Mouse (Mus musculus) embryonic facial prominence, embryonic 12.5 days (tissue): Measurements from ENCODE around the gene Nkx2-3. TPM values are rescaled to one million over a fixed set of nuclear protein-coding genes. Genes with fewer than 3 reads are reported as not detected.

Source experiments
- ATAC-seq: fragments of 200-750 bp; cut with Nextera tagmentation; 2 replicates; pipeline ENCODE4 v1.8.0; 2017; ENCODE audit not compliant: insufficient number of reproducible peaks, insufficient read depth, low FRiP score, low TSS enrichment
- H3K27ac ChIP-seq: fragments of 300-500 bp; sonication (generic); 2 replicates; pipeline ENCODE4 v1.5.1; 2016; ENCODE audit warnings: mild to moderate bottlenecking
- H3K27me3 ChIP-seq: fragments of 300-500 bp; sonication (generic); 2 replicates; pipeline ENCODE4 v1.6.1; 2016; ENCODE audit warnings: mild to moderate bottlenecking, moderate library complexity
- H3K36me3 ChIP-seq: fragments of 300-500 bp; sonication (generic); 2 replicates; pipeline ENCODE4 v1.6.1; 2016; ENCODE audit warnings: mild to moderate bottlenecking
- H3K4me1 ChIP-seq: fragments of 300-500 bp; sonication (generic); 2 replicates; pipeline ENCODE4 v1.6.1; 2016
- H3K4me2 ChIP-seq: fragments of 300-500 bp; sonication (generic); replicated peaks from 2 replicates; pipeline ENCODE4 v1.6.1; 2016; ENCODE audit warnings: mild to moderate bottlenecking, moderate library complexity
- H3K4me3 ChIP-seq: fragments of 300-500 bp; sonication (generic); 2 replicates; pipeline ENCODE4 v1.5.1; 2016; ENCODE audit warnings: mild to moderate bottlenecking
- H3K9ac ChIP-seq: fragments of 300-500 bp; sonication (generic); 2 replicates; pipeline ENCODE4 v1.6.1; 2016; ENCODE audit warnings: mild to moderate bottlenecking, moderate library complexity
- H3K9me3 ChIP-seq: fragments of 300-500 bp; sonication (generic); 2 replicates; pipeline ENCODE4 v1.6.1; 2016; ENCODE audit warnings: mild to moderate bottlenecking, moderate library complexity
- WGBS: fragments of 180-500 bp; shearing (Covaris S2); methylation state at CpG from one replicate; pipeline ENCODE4 v1.1.7; 2016; 5-methylcytosine and 5-hydroxymethylcytosine counted together
- polyA plus RNA-seq: library from polyadenylated mRNA; unstranded; fragments of >200 nt; fragmentation: Nextera tagmentation; extraction: Ambion mirVana; gene quantifications from 2 replicates; pipeline ENCODE4 v1.2.1, GENCODE M21; 2016

Nkx2-3 gene
- polyA plus RNA-seq, 1 experiment from 2014 or later, result 3.6 TPM

DNA sequence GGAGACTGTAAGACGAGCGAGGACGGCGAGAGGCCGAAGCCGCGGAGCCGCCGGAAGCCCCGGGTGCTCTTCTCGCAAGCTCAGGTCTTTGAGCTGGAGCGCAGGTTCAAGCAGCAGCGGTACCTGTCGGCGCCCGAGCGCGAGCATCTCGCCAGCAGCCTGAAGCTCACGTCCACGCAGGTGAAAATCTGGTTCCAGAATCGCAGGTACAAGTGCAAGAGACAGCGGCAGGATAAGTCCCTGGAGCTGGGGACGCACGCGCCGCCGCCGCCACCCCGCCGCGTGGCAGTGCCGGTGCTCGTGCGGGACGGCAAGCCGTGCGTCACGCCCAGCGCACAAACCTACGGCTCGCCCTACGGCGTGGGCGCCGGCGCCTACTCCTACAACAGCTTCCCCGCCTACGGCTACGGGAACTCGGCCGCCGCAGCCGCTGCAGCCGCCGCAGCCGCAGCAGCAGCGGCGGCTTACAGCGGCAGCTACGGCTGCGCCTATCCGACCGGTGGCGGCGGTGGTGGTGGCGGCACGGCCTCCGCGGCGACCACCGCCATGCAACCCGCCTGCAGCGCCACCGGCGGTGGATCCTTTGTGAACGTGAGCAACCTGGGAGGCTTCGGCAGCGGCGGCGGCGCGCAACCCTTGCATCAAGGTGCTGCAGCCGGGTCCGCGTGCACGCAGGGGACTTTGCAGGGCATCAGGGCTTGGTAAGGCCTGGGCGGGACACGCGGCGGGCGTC lies 2.4 kb downstream of the Nkx2-3 start:
- Histone ChIP-seq H3K27ac (no peak overlapping the region), H3K4me2 (peak overlapping the region; percentile 54), H3K27me3 (peaks cover 96% of the 10 kb centered on the region), H3K9me3 (no peaks in the 10 kb centered on the region), H3K9ac (peak overlapping the region; percentile 38), H3K36me3 (no peaks in the 10 kb centered on the region), H3K4me1 (peaks cover 16% of the 10 kb centered on the region; the same call in 1 of the 2 replicates), H3K4me3 (peak overlapping the region; percentile 34)
- ATAC-seq, result no peak
- under 1% methylated on average over 68 of the region's 92 CpGs for WGBS

DNA sequence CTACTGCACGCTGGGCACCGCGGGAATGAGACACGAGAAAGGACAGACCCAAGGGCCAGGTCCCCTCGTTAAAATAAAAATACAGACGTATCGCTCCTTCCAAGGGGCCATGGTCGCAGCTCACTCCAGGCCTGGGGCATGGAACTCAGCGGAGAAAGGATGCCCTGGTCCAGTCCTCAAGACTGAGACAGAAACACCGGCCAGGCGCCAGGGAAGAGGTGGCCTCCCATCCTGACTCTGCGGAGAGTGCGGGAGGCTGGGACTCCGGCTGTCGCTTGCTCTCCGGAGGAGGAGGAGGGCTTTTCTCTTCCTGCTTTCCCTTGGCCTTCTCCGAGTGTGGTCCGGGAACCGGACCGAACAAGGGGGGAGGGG lies 2.9 kb downstream of the Nkx2-3 start:
- ATAC-seq, result no peak
- Histone ChIP-seq H3K36me3 (no peaks in the 10 kb centered on the region), H3K4me1 (peaks cover 16% of the 10 kb centered on the region; the same call in 1 of the 2 replicates), H3K9ac (peak overlapping the region; percentile 38; the same call in 1 of the 2 replicates), H3K4me3 (peak overlapping the region; percentile 34), H3K4me2 (peak overlapping the region; percentile 54), H3K27ac (no peak overlapping the region), H3K9me3 (no peaks in the 10 kb centered on the region), H3K27me3 (peaks cover 96% of the 10 kb centered on the region)
- WGBS, result under 1% methylated on average over 20 of the region's 20 CpGs

DNA sequence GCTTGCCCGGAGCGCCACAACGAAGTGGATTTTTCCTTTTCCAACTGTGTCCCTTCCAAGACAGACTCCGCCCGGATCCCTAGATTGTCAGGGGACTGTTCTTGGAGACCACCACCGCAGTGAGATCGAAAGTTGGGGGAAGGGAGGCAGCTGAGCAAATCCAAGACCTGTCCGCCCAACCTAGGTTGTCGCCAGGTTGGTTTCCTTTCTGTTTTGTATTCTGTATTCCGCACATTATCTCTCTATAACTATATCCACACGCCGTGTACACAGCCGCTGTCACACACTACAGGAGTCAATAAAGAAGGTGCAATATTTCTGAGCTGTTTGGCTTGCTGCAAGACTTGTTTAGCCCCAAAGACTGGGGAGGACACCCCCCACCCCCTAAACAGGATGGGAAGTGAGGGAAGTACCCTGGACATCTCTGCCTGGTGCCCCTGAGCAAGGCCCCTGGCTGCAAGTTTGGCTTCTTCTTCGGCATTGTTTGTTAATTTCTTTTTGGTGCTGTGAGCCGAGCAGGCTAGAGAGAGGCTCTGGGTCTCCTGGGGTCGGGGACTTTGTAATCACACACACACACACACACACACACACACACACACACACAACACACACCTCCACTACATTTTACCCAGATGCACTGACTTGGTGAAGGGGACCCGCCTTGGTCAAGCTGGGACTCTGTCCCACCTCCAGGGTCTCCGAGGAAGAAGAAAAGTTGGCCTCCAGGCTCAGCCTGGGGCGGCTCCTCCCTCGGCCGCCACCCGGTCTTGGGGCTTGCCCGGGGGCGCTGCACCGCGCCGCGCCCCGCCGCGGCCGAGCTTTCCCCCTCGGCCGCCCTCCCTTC lies 3.7 kb downstream of the Nkx2-3 start:
- H3K27me3 ChIP-seq, result peaks cover 96% of the 10 kb centered on the region
- no peak overlapping the region for H3K9ac ChIP-seq
- peaks cover 16% of the 10 kb centered on the region; the same call in 1 of the 2 replicates for H3K4me1 ChIP-seq
- peak overlapping the region; percentile 54 for H3K4me2 ChIP-seq
- no peak overlapping the region for H3K27ac ChIP-seq
- WGBS, result under 1% methylated on average over 33 of the region's 34 CpGs
- no peak for ATAC-seq
- H3K36me3 ChIP-seq, result no peaks in the 10 kb centered on the region
- peak overlapping the region; percentile 34 for H3K4me3 ChIP-seq
- H3K9me3 ChIP-seq, result no peaks in the 10 kb centered on the region

DNA sequence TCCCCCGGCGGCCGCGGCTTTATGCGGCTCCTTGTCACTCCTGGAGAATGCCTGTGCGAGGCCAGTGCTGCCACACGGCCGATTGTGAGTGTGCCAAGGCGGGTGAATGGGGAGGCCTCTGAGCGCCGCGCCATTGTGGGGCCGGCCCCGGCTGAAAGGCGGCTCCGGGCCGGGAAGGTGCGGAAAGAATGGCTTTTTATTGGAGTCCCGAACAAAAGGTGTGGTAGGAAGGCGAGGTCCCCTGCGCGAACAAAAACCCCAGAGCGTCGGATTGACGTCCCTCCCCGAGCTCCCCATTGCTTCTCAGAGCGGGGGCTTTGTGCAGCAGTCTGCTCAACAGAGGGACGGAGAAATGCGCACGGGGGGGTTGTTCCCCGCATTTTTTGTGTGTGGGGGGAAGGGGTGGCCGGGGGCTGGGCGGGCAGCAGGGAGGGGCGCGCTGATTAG lies 4.3 kb downstream of the Nkx2-3 start:
- ATAC-seq, result no peak; the same call in 1 of the 2 replicates
- Histone ChIP-seq H3K27me3 (peaks cover 96% of the 10 kb centered on the region), H3K4me1 (peaks cover 16% of the 10 kb centered on the region; the same call in 1 of the 2 replicates), H3K4me3 (peak overlapping the region; percentile 22), H3K9ac (no peak overlapping the region), H3K36me3 (no peaks in the 10 kb centered on the region), H3K27ac (no peak overlapping the region), H3K9me3 (no peaks in the 10 kb centered on the region), H3K4me2 (peak overlapping the region; percentile 37)
- under 1% methylated on average over 34 of the region's 35 CpGs for WGBS

DNA sequence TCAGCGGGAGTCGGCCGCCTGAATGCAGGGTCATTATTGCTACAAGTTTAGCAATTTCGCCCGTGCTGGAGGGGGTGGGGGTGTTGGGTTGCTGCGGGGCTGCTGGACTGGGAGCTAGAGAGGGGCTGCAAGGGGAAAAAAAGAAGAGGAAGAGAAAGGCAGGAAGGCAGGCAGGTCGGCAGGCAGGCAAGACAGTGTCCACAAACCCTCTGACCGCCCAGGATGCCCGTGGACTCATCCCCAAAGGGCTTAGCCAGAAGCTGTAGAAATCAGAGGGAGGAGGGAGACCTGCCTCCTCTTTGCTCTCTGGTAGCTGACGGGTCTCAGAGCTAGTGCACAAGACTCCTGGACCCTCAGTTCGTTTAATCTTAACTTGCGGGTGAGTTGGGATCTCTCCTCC lies 4.8 kb downstream of the Nkx2-3 start:
- H3K27ac ChIP-seq, result no peak overlapping the region
- no peak for ATAC-seq
- H3K27me3 ChIP-seq, result peaks cover 96% of the 10 kb centered on the region
- under 1% methylated on average over 11 of the region's 12 CpGs for WGBS
- H3K9ac ChIP-seq, result no peak overlapping the region
- peak overlapping the region; percentile 22; the same call in 1 of the 2 replicates for H3K4me3 ChIP-seq
- no peaks in the 10 kb centered on the region for H3K9me3 ChIP-seq
- peak overlapping the region; percentile 37 for H3K4me2 ChIP-seq
- H3K4me1 ChIP-seq, result peaks cover 15% of the 10 kb centered on the region; the same call in 1 of the 2 replicates
- no peaks in the 10 kb centered on the region for H3K36me3 ChIP-seq

DNA sequence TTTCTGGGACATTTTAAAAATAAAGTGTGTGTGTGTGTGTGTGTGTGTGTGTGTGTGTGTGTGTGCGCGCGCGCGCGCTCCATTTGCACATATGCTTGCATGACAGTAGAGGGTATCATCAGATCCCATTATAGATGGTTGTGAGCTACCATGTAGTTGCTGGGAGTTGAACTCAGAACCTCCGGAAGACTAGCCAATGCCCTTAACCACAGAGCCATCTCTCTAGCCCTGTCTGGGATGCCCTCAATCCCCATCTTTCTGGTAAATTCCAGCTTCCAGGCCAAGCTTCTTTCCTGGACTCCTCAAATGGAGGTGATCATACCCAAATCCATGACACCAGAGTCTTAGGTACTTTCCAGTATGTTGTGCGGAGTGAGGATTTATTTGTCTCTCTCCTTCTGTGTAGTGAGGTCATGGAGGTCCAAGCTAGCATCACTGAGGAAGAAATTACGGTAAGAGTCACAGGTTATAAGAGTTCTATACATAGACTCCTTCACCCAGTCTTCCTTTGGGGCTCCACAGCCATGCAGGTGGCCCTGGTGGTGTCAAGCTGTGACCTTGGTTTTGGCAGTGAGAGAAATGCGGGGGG lies 5.7 kb downstream of the Nkx2-3 start:
- 47% methylated on average over 10 of the region's 10 CpGs for WGBS
- no peak for ATAC-seq
- no peaks in the 10 kb centered on the region for H3K9me3 ChIP-seq
- H3K36me3 ChIP-seq, result no peaks in the 10 kb centered on the region
- no peak overlapping the region for H3K4me2 ChIP-seq
- H3K4me3 ChIP-seq, result no peak overlapping the region
- peaks cover 94% of the 10 kb centered on the region for H3K27me3 ChIP-seq
- H3K4me1 ChIP-seq, result peaks cover 9% of the 10 kb centered on the region; the same call in 1 of the 2 replicates
- H3K9ac ChIP-seq, result no peak overlapping the region
- H3K27ac ChIP-seq, result no peak overlapping the region

DNA sequence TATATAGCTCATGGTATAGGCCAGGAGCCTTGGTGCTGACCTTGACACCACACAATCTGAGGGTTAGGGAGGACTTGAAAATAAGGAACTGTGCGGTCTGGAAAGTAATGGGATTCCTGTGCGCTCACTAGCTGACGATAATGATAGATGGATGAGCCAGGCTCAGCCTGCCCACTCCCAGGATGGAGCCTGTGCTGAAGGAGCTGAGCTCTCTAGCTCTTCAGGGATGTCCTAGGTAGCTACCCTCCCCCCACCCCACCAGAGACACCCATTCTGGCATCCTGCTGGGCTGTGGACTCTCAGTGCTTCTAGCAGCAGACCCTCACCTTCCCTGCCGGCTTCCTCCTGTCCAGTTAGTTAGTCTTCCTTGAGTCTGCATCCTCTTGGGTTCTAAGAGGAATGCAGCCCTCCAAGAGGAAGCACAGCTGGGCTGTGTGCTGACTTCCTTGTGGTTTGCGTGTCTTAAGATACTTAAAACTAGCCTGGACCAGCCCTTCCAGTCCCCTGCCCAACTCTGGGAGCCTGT lies 6.4 kb downstream of the Nkx2-3 start:
- H3K4me3 ChIP-seq, result no peak overlapping the region
- H3K27me3 ChIP-seq, result peaks cover 95% of the 10 kb centered on the region
- no peak overlapping the region for H3K4me2 ChIP-seq
- no peaks in the 10 kb centered on the region for H3K36me3 ChIP-seq
- H3K27ac ChIP-seq, result no peak overlapping the region
- no peak overlapping the region for H3K9ac ChIP-seq
- no peak for ATAC-seq
- WGBS, result 3% methylated on average over 5 of the region's 5 CpGs
- no peaks in the 10 kb centered on the region for H3K9me3 ChIP-seq
- H3K4me1 ChIP-seq, result peaks cover 9% of the 10 kb centered on the region; the same call in 1 of the 2 replicates

DNA sequence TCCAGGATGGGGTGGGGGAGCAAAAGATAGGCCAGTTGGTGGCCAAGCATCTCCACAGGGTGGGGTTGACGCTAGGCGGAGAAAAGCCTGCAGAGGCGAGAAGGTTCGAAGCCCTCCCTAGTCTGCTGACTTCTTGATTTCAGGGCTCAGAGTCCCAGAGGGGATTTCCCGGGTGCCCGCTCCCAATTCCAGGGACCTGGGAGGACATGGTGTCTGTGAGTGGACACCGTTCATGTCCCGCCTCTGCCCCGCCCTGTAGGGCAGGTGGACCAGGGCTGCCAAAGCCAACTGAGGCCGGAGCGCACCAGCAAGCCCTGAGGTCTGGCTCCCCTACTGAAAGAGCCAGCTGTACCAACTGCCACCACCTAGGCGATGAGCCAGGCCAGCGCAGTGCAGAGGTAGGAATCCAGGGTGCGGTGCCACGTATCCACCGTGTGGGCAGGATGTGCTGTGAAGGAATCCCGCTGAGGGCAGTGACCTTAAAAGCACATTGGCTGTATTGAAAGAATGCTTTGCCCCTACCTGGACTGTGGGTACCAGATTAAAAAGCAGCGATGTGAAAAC lies 7.9 kb downstream of the Nkx2-3 start:
- ATAC-seq, result no peak
- Histone ChIP-seq H3K4me1 (peaks cover 3% of the 10 kb centered on the region; the same call in 1 of the 2 replicates), H3K4me3 (no peak overlapping the region), H3K27ac (no peak overlapping the region), H3K9ac (no peak overlapping the region), H3K36me3 (no peaks in the 10 kb centered on the region), H3K27me3 (peaks cover 95% of the 10 kb centered on the region), H3K9me3 (no peaks in the 10 kb centered on the region), H3K4me2 (no peak overlapping the region)
- WGBS, result 5% methylated on average over 18 of the region's 18 CpGs

DNA sequence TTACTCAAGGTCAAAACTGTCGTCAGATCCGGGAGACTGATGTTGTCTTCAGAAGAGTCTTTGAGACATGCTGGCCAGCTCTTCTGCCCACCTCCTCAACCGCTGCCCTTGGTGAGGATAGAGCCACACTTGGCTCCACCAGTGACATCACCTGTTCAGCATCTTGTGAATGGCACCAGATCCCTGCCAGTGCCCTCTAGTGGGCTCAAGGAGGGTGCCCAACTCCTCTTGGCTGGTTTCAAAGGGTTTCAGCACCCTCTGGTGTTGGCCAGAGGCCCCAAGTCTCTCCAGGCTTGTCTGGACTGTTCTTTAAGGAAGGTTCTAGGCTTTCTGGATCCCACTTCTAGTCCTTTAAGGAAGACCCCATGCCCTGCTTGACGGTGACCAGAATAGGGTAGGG lies 11.8 kb downstream of the Nkx2-3 start:
- peaks cover 57% of the 10 kb centered on the region for H3K27me3 ChIP-seq
- WGBS, result 37% methylated on average over 4 of the region's 4 CpGs
- no peaks in the 10 kb centered on the region for H3K9me3 ChIP-seq
- no peak overlapping the region for H3K4me2 ChIP-seq
- no peak overlapping the region for H3K4me3 ChIP-seq
- no peak overlapping the region for H3K9ac ChIP-seq
- no peak for ATAC-seq
- H3K27ac ChIP-seq, result no peak overlapping the region
- H3K4me1 ChIP-seq, result no peaks in the 10 kb centered on the region
- no peaks in the 10 kb centered on the region for H3K36me3 ChIP-seq

DNA sequence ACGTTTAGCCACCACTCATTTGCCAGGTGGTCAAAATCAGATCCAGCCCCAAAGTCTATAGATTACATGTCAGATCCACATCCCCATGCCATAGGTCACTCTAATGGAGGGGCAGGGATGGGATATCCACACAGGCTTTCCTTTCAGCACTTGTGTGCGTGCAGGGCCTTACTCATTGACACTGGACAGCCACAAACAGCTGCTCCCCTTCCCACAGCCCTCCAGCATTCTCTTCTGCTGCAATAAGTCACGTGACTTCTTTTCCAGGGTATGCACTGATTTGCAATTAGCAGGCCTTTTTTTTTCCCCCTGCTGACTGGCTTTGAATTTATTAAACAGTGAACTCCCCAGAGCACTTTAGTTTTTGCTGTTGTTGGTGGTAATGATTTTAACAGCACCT lies 14.0 kb downstream of the Nkx2-3 start:
- no peak overlapping the region for H3K4me3 ChIP-seq
- H3K27ac ChIP-seq, result no peak overlapping the region
- no peaks in the 10 kb centered on the region for H3K36me3 ChIP-seq
- no peaks in the 10 kb centered on the region for H3K4me1 ChIP-seq
- 38% methylated on average over 3 of the region's 3 CpGs for WGBS
- no peak; the same call in 1 of the 2 replicates for ATAC-seq
- peaks cover 37% of the 10 kb centered on the region for H3K27me3 ChIP-seq
- H3K9ac ChIP-seq, result no peak overlapping the region
- no peaks in the 10 kb centered on the region for H3K9me3 ChIP-seq
- H3K4me2 ChIP-seq, result no peak overlapping the region

DNA sequence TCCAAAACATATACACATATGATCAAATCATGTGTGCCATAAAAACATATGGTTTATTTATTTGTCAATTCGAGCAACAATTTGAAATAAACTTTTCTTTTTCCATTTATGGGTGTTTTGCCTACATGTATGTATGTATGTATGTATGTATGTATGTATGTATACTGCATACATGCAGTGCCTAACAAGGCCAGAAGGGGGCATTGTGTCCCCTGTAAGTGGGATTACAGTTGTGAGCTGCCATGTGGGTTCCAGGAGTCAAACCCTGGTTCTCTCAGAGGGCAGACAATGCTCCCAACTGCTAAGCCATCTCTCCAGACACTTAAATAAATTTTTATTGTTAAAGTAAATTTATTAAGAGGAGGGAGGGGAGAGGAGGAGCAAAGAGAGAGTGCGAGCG lies 15.2 kb downstream of the Nkx2-3 start:
- Histone ChIP-seq H3K4me3 (no peak overlapping the region), H3K9ac (no peak overlapping the region), H3K4me1 (no peaks in the 10 kb centered on the region), H3K4me2 (no peak overlapping the region), H3K27ac (no peak overlapping the region), H3K27me3 (peaks cover 26% of the 10 kb centered on the region), H3K9me3 (no peaks in the 10 kb centered on the region), H3K36me3 (no peaks in the 10 kb centered on the region)
- no peak for ATAC-seq
- 85% methylated on average over 3 of the region's 3 CpGs for WGBS
